Mouse (Mus musculus): ENCODE data around the gene Kif3b. TPM values are rescaled to one million over a fixed set of nuclear protein-coding genes. Genes with fewer than 3 reads are reported as not detected.
A peak's percentile ranks its signal among the peaks of the same experiment; 100 is the strongest.
"Not testable (repeated sequence)": the region's sequence is repeated elsewhere in the genome, so short reads cannot be mapped to it uniquely, and the experiment has no call there.

Gene Kif3b
- total RNA-seq (2021), result 1 to 10 TPM; 7.8 to 8.4 TPM

DNA sequence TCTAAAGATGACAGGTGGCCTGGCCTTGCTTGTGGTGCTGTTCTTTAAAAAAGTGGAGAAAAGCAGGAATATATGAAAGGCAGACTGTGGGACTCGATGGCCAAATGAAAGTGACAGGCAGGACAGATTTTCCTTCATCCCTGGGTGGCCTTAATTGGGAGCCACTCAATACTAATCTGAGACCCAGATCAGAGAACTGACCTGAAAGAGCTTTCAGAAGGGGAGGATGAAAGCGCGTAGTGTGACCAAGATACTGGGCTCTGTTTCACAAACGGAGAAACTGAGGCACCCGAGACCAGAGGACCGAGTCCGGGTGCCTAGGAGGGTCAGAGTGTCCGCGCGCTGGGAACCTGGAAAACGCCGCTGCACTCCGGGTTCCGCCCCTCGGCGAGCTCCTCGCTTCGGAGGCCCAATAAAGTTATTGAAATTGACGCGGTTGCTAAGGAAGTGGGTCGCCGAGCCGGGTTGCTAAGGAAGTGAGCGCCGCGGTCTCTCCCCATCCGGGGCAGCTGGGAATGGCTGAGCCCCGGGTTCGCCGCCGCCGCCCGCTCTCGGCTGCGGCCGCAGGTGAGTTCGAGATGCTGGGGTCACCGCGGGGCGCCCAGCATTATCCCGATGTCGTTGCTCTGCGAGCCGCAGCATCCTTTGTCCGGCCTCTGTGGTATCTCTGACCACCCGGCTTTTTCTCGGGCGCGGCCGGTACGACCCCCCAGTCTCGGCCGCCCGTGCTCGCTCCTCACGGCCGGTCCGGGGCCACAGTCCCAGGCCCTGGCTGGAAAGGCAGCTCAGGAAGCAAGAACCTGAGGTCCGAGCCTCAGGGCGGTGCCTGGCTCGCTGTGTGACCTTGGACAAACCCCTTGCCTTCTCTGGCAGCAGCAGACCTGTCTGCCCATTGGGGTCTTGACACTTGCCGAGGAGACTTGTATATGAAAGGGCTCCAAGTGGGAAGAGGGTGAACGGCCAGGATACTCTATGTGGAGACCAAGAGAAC, at the start of gene Kif3b:
Kif3b (plus strand) TSS at position 476 of the 991 bp plus-strand sequence.
- DNase-seq (ENCODE audit: low spot score), result peak; percentile 77
- intact Hi-C loops (cut with DNase I), result loop anchor here (2.0 to 5.0 kb wide), 3 partner anchors 51 to 156 kb away; no protein-coding TSS in a partner anchor

GRCm38 (mm10) chr2:153242156-153242555, 49.1 kb upstream of the Kif3b start:
- DNase-seq (ENCODE audit: low spot score), result no peak
- intact Hi-C loops (cut with DNase I), result loop anchor here (2.0 to 5.0 kb wide), 2 partner anchors 80 to 103 kb away; partner anchors contain the start of genes Asxl1 and Tm9sf4

GRCm38 (mm10) chr2:153249751-153250150, 41.5 kb upstream of the Kif3b start:
- intact Hi-C loops (cut with DNase I), result no loop called here
- no peak for DNase-seq (ENCODE audit: low spot score)

- no peak for DNase-seq (ENCODE audit: low spot score)
- intact Hi-C loops (cut with DNase I), result no loop called here
These were observed 34.6 kb upstream of the Kif3b start for GRCm38 (mm10) chr2:153256604-153257003.

DNA sequence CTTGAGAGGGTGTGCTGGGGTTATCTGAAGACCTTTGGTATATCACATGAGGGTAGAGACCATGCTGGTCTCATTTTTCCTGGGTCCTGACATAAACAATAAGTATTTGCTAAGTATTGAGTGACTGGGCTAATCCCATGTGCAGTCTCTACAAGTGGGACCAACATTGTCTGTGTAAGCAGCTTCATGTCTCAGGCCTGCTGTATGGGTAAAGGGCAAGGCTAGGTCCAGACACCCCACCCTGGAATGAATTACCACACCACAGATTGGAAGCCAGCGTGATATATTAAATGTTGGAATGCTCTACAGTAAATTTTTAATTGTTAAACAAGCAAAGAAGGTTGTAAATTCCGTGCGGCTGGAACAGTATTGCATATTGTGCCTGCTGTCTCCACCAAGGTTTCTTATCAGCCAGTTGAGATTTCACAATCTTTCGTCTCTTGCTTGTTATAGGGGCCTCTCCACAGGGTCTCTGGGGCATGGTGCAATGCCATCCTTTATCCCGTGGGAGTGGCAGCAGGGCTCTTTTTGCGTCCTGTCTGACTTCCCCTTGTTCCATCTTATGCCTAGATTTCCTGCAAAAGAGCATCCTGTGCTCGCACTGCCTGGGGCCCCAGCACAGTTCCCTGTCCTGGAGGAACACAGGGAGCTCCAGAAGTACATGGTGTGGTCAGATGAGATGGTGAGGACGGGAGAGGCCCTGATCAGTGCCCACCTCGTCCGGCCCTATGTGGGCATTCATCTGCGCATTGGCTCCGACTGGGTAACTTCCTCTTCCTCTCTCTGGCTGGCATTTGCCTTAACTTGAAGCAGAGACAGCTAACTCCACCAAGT, 32.0 kb upstream of the Kif3b start:
- intact Hi-C loops (cut with DNase I), result no loop called here
- no peak for DNase-seq (ENCODE audit: low spot score)

GRCm38 (mm10) chr2:153259864-153260674, 31.1 kb upstream of the Kif3b start:
- no peak for DNase-seq (ENCODE audit: low spot score)
- intact Hi-C loops (cut with DNase I), result no loop called here

DNA sequence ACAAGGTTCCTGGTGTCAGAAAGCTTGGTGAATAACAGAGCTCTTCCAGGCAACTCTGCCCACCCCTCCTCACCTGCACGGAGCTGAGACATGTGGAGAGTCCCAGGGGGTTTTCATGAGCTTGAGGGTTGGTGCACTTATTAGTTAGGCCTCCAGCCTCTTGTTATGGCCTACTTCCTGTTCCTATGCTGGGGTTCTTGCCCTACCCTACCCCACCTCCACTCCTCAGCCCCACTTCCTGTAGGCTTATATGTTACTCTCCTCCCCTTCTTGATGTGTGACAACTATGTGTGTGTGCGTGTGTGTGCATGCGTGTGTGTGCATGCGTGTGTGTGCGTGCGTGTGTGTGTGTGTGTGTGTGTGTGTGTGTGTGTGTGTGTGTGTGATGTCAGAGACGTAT, 28.2 kb upstream of the Kif3b start:
- intact Hi-C loops (cut with DNase I), result no loop called here

GRCm38 (mm10) chr2:153267331-153267730, 23.9 kb upstream of the Kif3b start:
- DNase-seq (ENCODE audit: low spot score), result no peak
- intact Hi-C loops (cut with DNase I), result no loop called here

More for the DNA sequence above, 28.2 kb upstream of the Kif3b start:
- no peak for DNase-seq (ENCODE audit: low spot score)

GRCm38 (mm10) chr2:153270231-153270915, 20.8 kb upstream of the Kif3b start:
- DNase-seq (ENCODE audit: low spot score); intact Hi-C loops (cut with DNase I): not testable (repeated sequence)

DNA sequence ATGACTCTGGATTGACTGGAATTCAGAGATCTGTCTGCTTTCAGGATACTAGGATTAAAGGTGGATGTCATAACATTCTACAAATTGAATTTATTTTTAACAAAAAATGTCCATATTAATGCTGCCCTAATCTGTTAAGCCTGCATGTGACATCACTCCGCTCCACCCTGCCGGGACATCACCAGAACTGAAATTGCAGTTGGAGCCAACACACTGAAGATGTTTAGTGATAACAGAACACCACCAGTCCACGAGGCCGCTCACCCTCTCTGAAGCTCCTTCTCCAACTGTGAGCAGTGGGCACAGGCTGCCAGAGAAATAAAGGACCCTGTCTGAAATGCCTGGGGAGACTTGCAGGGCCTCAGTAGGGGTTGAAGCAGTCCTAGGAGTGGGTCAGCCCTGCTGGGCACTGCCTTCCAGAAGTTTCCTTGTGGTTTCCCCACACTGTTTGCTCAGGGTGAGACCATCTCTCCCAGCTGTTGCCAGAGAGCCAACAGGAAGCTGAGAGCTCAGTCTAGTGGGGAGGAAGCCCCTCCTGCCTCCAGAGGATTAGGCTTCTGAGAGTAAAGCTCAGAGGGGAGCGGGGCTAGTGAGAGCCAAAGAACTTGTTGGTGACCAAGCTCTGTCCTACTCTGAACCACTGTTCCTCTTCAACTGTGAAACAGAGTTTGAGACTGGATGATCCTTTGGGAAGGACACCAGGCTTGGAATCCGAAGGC, 16.9 kb upstream of the Kif3b start:
- DNase-seq (ENCODE audit: low spot score); intact Hi-C loops (cut with DNase I): not testable (repeated sequence)

DNA sequence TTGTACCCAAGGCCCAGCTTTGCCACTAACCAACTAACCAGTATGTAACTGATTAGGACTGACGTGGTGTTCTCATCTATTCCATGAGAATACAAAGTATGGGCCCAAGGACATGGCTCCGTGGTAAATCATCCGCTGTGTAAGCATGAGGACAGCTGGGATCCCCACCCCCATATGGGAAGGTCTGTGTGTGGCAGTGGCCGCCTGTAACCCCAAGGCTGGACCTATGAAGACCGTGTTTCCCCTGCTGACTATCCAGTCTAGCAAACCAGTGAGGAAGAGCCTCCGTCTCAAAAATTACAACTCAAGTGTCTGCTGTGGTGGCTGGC, 16.3 kb upstream of the Kif3b start:
- intact Hi-C loops (cut with DNase I), result no loop called here

GRCm38 (mm10) chr2:153275577-153275976, 15.6 kb upstream of the Kif3b start:
- DNase-seq (ENCODE audit: low spot score); intact Hi-C loops (cut with DNase I): not testable (repeated sequence)

More for the DNA sequence above, 16.3 kb upstream of the Kif3b start:
- DNase-seq (ENCODE audit: low spot score), result no peak

- intact Hi-C loops (cut with DNase I), result no loop called here
These were observed 14.8 kb upstream of the Kif3b start for GRCm38 (mm10) chr2:153276440-153276839.

DNA sequence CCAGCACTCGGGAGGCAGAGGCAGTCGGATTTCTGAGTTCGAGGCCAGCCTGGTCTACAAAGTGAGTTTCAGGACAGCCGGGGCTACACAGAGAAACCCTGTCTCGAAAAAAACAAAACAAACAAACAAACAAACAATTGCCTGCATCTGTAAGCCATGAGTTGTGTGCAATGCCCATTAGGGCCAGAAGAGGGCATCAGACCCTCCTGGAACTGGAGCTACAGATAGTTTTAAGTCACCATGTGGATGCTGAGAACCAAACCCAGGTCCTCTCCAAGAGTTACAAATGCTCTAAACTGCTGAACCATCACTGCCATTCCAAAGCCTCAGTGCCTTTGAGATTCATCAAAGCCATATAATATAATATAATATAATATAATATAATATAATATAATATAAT, 14.4 kb upstream of the Kif3b start:
- intact Hi-C loops (cut with DNase I); DNase-seq (ENCODE audit: low spot score): not testable (repeated sequence)

More at GRCm38 (mm10) chr2:153276440-153276839, 14.8 kb upstream of the Kif3b start:
- DNase-seq (ENCODE audit: low spot score), result no peak

DNA sequence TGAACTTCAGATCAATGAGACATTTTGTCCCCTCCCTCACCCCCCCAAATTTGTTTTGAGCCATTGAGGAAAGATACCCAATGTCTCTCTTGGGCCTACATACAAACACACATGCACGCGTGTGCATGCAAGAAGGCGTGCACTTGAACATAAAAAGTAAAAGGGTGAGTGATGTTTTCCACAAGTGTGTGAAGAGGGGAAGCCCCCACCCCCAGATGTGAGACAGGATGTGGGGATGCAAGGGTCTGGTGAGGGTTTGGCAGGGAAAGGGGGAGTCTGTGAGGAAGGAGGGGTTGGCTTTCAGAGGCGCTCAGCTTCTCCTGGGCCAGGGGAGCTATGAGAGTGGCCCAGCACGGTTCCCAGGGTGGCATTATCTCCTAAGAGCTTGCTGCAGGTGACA, 12.9 kb upstream of the Kif3b start:
- intact Hi-C loops (cut with DNase I), result no loop called here
- no peak for DNase-seq (ENCODE audit: low spot score)

DNA sequence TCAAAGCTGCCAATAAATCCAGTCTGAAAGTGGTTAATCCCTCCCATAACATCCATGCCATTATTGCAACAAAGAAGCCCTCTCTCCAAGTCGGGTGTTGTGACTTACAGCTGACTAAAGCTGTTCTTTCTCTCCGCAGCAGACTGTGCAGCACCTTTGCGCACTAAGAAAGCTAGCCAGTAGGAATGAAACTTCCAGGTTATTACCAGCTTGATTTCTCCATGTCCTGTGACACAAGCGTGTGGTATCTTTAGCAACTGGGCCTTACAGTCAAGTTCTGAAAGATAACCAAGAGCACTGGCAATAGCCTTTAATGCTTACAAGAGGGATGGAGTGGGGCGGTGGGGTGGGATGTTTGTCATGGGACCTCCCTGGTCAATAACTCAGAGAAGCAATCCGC, 7.3 kb upstream of the Kif3b start:
- DNase-seq (ENCODE audit: low spot score), result no peak
- intact Hi-C loops (cut with DNase I), result no loop called here

- intact Hi-C loops (cut with DNase I), result no loop called here
- no peak for DNase-seq (ENCODE audit: low spot score)
These were observed 4.7 kb upstream of the Kif3b start for GRCm38 (mm10) chr2:153286524-153286923.

DNA sequence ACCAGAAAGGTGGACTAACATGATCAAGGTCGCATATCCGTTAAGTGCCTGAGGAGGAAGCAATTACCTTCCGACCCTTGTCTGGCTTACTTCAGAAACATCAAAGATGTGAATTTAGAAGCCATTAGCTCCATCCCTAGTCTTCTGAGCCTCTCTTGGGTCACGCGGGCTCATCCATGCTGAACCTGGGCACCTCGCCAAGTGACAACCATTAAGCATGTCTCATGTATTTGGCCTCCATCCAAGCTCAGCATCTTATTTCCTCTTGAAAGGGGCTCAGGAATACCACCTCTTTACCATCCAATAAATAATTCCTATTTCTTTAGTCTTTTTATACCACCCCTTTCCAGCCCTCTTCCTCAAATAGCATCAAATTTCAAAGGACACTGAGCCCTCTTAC, 3.4 kb upstream of the Kif3b start:
- intact Hi-C loops (cut with DNase I), result no loop called here
- no peak for DNase-seq (ENCODE audit: low spot score)

Data from heart, postnatal 25 days (tissue).